Mouse (Mus musculus): Measurements from ENCODE around the gene Olfr283. TPM values are rescaled to one million over a fixed set of nuclear protein-coding genes. Genes with fewer than 3 reads are reported as not detected.

The Olfr283 gene
- polyA plus RNA-seq, 1 experiment from 2014 or later, result not detected

DNA sequence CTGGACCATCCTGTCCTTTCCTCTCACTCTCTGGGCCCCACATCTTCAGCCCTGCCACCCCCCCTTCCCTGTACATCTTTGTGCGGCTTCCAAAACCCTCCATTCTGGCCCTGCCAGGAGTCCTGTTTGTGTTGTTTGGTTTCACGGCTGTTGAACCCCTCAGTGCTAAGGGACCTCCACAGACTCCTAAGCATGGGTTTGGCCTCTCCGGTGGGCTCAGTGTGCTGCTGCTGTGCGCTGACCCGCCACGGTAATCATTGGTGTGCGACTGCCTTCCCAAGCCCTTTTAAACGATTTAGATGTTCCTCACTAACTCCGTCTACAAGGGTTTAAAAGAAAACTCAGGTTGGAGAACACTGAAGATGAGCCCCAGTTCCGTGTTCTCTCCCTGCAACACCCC is 21.6 kb upstream of the Olfr283 start:
- Histone ChIP-seq H3K4me2 (no peak overlapping the region), H3K9me3 (replicated peaks) (no peaks in the 10 kb centered on the region), H3K9ac (no peak overlapping the region), H3K27me3 (no peaks in the 10 kb centered on the region), H3K36me3 (no peaks in the 10 kb centered on the region), H3K27ac (no peak overlapping the region), H3K4me3 (replicated peaks) (no peak overlapping the region), H3K4me1 (replicated peaks) (no peaks in the 10 kb centered on the region)
- WGBS (ENCODE audit: insufficient replicate concordance), result 75% methylated on average over 10 of the region's 10 CpGs
- ATAC-seq (ENCODE audit: low read depth) (no peak), DNase-seq (no peak)

DNA sequence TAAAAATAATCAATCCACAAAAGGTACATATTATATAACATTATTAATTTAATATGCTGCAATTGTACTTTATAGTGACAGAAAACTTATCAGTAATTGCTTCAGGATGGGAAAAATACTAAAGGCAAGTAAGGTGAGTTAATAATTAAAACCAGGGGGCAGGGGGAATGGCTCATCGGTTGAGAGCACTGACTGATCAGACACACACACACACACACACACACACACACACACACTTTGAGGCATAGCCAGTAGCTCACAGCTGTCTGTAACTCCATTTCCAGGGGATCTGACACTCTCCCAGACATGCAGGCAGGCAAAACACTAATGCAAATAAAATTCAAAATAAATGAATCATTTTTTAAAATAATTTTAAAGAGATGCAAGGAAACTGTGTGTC is 16.4 kb upstream of the Olfr283 start:
- Histone ChIP-seq H3K4me1 (replicated peaks) (no peaks in the 10 kb centered on the region), H3K27ac (no peak overlapping the region), H3K36me3 (no peaks in the 10 kb centered on the region), H3K27me3 (no peaks in the 10 kb centered on the region), H3K9me3 (replicated peaks) (no peaks in the 10 kb centered on the region), H3K9ac (no peak overlapping the region), H3K4me3 (replicated peaks) (no peak overlapping the region), H3K4me2 (no peak overlapping the region)
- no peak for DNase-seq
- ATAC-seq (ENCODE audit: low read depth), result no peak
- 57% methylated on average over 1 of the region's 1 CpGs for WGBS (ENCODE audit: insufficient replicate concordance)

DNA sequence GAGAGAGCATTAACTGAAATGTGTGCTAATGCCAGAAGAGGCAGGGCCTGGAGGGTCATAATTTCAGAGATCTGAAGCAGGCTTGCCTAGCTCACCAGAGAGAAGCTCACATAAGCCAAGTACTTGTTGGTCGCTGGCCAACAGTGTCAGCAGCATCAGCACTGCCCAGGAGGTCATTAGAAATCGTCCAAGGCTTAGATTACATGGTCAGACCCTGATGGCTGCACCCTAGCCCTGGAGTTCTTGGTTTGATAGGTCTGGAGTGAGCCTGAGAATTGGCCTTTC is 11.1 kb upstream of the Olfr283 start:
- 25% methylated on average over 2 of the region's 2 CpGs for WGBS (ENCODE audit: insufficient replicate concordance)
- no peak overlapping the region for H3K27ac ChIP-seq
- H3K9me3 ChIP-seq (replicated peaks), result no peaks in the 10 kb centered on the region
- no peaks in the 10 kb centered on the region for H3K27me3 ChIP-seq
- H3K4me3 ChIP-seq (replicated peaks), result no peak overlapping the region
- no peak overlapping the region for H3K9ac ChIP-seq
- ATAC-seq (ENCODE audit: low read depth), result no peak
- no peaks in the 10 kb centered on the region for H3K4me1 ChIP-seq (replicated peaks)
- H3K36me3 ChIP-seq, result no peaks in the 10 kb centered on the region
- DNase-seq, result no peak
- H3K4me2 ChIP-seq, result no peak overlapping the region

DNA sequence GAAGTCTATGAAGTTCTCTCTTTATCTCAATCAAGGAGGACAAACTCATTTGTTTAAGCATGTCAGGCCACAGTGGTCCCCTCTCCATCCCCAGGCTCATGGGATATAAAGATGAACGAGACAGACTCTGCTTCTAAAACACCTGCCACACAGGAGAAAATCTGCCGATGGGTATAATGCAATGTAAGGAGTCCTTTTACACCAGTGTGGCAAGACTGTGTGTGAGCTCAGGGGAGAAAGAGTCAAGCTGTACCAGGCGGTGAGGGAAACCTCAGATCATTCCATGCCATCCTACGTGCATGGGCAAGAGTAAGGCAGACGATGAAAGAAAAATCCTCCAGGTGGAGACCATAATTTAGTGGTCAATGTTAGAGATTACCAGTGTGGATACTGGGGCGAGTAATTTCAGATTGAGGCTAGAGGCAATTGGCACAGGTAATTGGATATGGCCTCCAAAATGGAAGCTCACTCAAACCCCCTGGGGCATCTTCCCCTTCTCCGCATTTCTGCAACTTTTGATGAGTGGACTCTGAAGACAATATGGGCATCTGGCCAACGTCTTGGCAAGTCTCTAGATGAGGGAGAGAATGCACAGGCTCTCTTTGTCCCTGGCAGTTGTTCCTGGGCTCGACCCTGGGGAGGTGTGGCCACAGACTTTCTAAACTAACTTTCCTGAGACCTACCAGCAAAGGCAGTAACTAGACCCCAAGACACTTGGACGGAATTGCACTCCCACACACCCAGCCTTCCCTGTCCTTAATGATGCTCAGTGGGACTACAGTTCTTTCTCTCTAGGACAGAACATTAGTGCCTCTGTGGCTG is 10.5 kb upstream of the Olfr283 start:
- no peak overlapping the region for H3K9ac ChIP-seq
- H3K9me3 ChIP-seq (replicated peaks), result no peaks in the 10 kb centered on the region
- ATAC-seq (ENCODE audit: low read depth) (no peak), DNase-seq (no peak)
- no peak overlapping the region for H3K27ac ChIP-seq
- no peaks in the 10 kb centered on the region for H3K4me1 ChIP-seq (replicated peaks)
- no peaks in the 10 kb centered on the region for H3K36me3 ChIP-seq
- 60% methylated on average over 10 of the region's 10 CpGs for WGBS (ENCODE audit: insufficient replicate concordance)
- H3K4me2 ChIP-seq, result no peak overlapping the region
- no peak overlapping the region for H3K4me3 ChIP-seq (replicated peaks)
- H3K27me3 ChIP-seq, result no peaks in the 10 kb centered on the region

DNA sequence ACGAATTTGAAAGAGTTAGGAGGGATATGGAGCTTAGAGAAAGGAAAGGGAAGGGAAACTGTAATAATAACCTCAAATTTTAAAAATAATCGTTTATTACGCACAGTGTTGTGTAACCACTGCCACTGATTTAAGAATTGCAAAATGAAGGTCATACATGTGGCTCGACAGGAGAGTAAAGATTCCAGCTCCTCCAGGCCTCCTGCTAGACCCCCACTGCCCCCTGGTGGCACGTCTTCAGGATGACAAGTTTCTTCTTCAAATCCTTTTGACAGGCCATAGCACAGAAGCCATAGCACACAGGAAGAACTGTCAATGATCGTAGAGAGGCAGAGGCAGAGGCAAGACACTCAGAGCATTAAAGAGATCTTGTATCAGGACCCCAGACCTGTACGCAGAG is 9.1 kb upstream of the Olfr283 start:
- ATAC-seq (ENCODE audit: low read depth) (no peak), DNase-seq (peak; percentile 6)
- Histone ChIP-seq H3K27ac (no peak overlapping the region), H3K9me3 (replicated peaks) (no peaks in the 10 kb centered on the region), H3K36me3 (no peaks in the 10 kb centered on the region), H3K4me2 (no peak overlapping the region), H3K4me3 (replicated peaks) (no peak overlapping the region), H3K4me1 (replicated peaks) (no peaks in the 10 kb centered on the region), H3K27me3 (no peaks in the 10 kb centered on the region), H3K9ac (no peak overlapping the region)
- 17% methylated on average over 7 of the region's 7 CpGs for WGBS (ENCODE audit: insufficient replicate concordance)

DNA sequence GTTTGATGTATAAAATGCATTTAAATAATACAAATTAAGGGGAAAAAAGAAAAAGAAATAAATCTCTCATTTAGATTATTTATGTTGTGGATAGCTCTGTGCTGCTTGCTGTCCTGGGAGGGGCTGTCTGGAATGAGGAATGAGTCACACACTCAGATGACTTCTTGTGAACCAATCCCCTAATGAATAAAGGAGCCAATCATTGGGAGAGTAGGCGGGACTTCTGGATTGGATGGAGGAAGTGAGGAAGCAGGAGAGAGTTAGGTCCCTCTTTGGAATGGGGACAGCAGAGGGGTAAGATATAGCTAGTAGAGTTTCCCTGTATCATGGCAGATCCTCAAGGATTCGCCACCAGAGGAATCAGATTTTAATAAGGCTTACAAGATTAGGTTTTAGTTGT is 6.9 kb upstream of the Olfr283 start:
- Histone ChIP-seq H3K4me2 (no peak overlapping the region), H3K4me1 (replicated peaks) (no peaks in the 10 kb centered on the region), H3K4me3 (replicated peaks) (no peak overlapping the region), H3K27ac (no peak overlapping the region), H3K9me3 (replicated peaks) (no peaks in the 10 kb centered on the region), H3K36me3 (no peaks in the 10 kb centered on the region), H3K27me3 (no peaks in the 10 kb centered on the region), H3K9ac (no peak overlapping the region)
- DNase-seq (no peak), ATAC-seq (ENCODE audit: low read depth) (no peak)
- 49% methylated on average over 2 of the region's 2 CpGs for WGBS (ENCODE audit: insufficient replicate concordance)

DNA sequence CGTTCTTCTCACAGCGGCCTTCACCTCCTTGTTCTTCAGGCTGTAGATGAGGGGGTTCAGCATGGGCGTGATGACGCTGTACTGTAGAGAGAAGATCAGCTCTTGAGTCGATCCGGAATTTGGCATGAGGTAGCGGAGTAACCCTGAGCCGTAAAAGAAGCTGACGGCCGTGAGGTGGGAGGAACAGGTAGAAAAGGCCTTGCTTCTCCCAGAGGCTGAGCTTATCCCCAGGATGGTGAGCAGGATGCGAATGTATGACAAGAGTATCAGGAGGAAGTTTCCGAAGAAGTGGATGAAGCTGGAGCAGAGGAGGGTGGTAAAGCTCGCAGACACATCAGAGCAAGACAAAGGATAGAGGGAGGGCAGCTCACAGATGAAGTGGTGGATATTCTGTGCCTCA is 2.5 kb downstream of the Olfr283 start:
- ATAC-seq (ENCODE audit: low read depth) (no peak), DNase-seq (no peak)
- Histone ChIP-seq H3K36me3 (no peaks in the 10 kb centered on the region), H3K4me2 (no peak overlapping the region), H3K9me3 (replicated peaks) (no peaks in the 10 kb centered on the region), H3K4me1 (replicated peaks) (no peaks in the 10 kb centered on the region), H3K27ac (no peak overlapping the region), H3K9ac (no peak overlapping the region), H3K27me3 (no peaks in the 10 kb centered on the region), H3K4me3 (replicated peaks) (no peak overlapping the region)
- WGBS (ENCODE audit: insufficient replicate concordance), result 79% methylated on average over 13 of the region's 13 CpGs

DNA sequence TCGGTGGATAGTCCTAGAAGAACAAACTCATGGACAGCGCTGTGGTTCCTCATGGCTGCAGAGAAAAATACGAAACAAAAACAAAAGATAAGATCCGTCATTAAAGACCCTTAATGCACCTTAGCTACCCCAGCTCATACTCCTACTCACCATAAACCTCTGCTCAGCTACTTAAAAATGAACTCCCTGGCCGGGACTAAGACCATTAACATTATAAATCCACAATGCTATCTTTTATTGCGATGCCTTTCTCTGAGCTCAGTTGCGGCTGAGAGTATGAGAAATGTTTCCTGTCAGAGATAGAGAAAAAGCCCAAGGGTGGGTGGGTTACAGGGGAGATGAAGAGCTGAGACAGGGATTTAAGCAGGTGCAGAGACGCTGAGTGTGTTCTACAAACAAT is 39.9 kb downstream of the Olfr283 start, which contains the start of gene Olfr284:
Gene Olfr284 (minus strand): TSS at position 101 of the 400 bp plus-strand sequence.
- Histone ChIP-seq H3K36me3 (no peaks in the 10 kb centered on the region), H3K9ac (no peak within 1 kb of the TSS), H3K4me1 (replicated peaks) (no peaks in the 10 kb centered on the region), H3K27ac (no peak within 1 kb of the TSS), H3K27me3 (no peaks in the 10 kb centered on the region), H3K4me3 (replicated peaks) (no peak within 1 kb of the TSS), H3K9me3 (replicated peaks) (no peaks in the 10 kb centered on the region), H3K4me2 (no peak within 1 kb of the TSS)
- ATAC-seq (ENCODE audit: low read depth) (no peak), DNase-seq (no peak)
- 66% methylated on average over 8 of the region's 8 CpGs for WGBS (ENCODE audit: insufficient replicate concordance)

Other genes with a start within 250 kb of the Olfr283 start
- gene Asb8, start 215.3 kb downstream of the Olfr283 start, polyA plus RNA-seq (2015; fragmentation: Nextera tagmentation; extraction: Ambion mirVana), result 23.7 and 25.4 TPM in 2 replicates
- gene Ccdc184, start 213.8 kb downstream of the Olfr283 start, polyA plus RNA-seq (2015; fragmentation: Nextera tagmentation; extraction: Ambion mirVana), result 0.07 TPM in 1 of 2 replicates, not detected in the other
- gene Olfr288, start 185.4 kb downstream of the Olfr283 start, polyA plus RNA-seq (2015; fragmentation: Nextera tagmentation; extraction: Ambion mirVana), result not detected in 2 replicates
- not detected in 2 replicates for gene Gm44579, start 160.0 kb downstream of the Olfr283 start, polyA plus RNA-seq (2015; fragmentation: Nextera tagmentation; extraction: Ambion mirVana)
- gene Olfr287, start 159.9 kb downstream of the Olfr283 start, polyA plus RNA-seq (2015; fragmentation: Nextera tagmentation; extraction: Ambion mirVana), result not detected in 2 replicates
- gene Olfr286, start 146.5 kb downstream of the Olfr283 start, polyA plus RNA-seq (2015; fragmentation: Nextera tagmentation; extraction: Ambion mirVana), result not detected in 2 replicates
- not detected in 2 replicates for gene H1fnt, start 123.7 kb downstream of the Olfr283 start, polyA plus RNA-seq (2015; fragmentation: Nextera tagmentation; extraction: Ambion mirVana)
- 0.06 TPM in 1 of 2 replicates, not detected in the other for gene Zfp641, start 84.8 kb downstream of the Olfr283 start, polyA plus RNA-seq (2015; fragmentation: Nextera tagmentation; extraction: Ambion mirVana)
- gene Olfr285, start 63.6 kb downstream of the Olfr283 start, polyA plus RNA-seq (2015; fragmentation: Nextera tagmentation; extraction: Ambion mirVana), result not detected in 2 replicates
- gene Olfr284, start 40.0 kb downstream of the Olfr283 start, polyA plus RNA-seq (2015; fragmentation: Nextera tagmentation; extraction: Ambion mirVana), result not detected in 2 replicates
- not detected in 2 replicates for gene Olfr282, start 50.3 kb upstream of the Olfr283 start, polyA plus RNA-seq (2015; fragmentation: Nextera tagmentation; extraction: Ambion mirVana)
- gene Olfr281, start 71.6 kb upstream of the Olfr283 start, polyA plus RNA-seq (2015; fragmentation: Nextera tagmentation; extraction: Ambion mirVana), result not detected in 2 replicates
- not detected in 2 replicates for gene OR5BS1P, start 89.0 kb upstream of the Olfr283 start, polyA plus RNA-seq (2015; fragmentation: Nextera tagmentation; extraction: Ambion mirVana)
- not detected in 2 replicates for gene Lalba, start 101.8 kb upstream of the Olfr283 start, polyA plus RNA-seq (2015; fragmentation: Nextera tagmentation; extraction: Ambion mirVana)
- not detected in 2 replicates for gene Olfr279, start 111.5 kb upstream of the Olfr283 start, polyA plus RNA-seq (2015; fragmentation: Nextera tagmentation; extraction: Ambion mirVana)
- gene Kansl2, start 153.3 kb upstream of the Olfr283 start, polyA plus RNA-seq (2015; fragmentation: Nextera tagmentation; extraction: Ambion mirVana), result 49.7 and 54.6 TPM in 2 replicates
- 27.4 and 34.3 TPM in 2 replicates for gene Ccnt1, start 190.0 kb upstream of the Olfr283 start, polyA plus RNA-seq (2015; fragmentation: Nextera tagmentation; extraction: Ambion mirVana)
- gene 4930415O20Rik, start 190.1 kb upstream of the Olfr283 start, polyA plus RNA-seq (2015; fragmentation: Nextera tagmentation; extraction: Ambion mirVana), result not detected in 2 replicates
- 5.2 and 6.2 TPM in 2 replicates for gene Adcy6, start 229.1 kb upstream of the Olfr283 start, polyA plus RNA-seq (2015; fragmentation: Nextera tagmentation; extraction: Ambion mirVana)
- 1.4 and 1.5 TPM in 2 replicates for gene Cacnb3, start 249.9 kb upstream of the Olfr283 start, polyA plus RNA-seq (2015; fragmentation: Nextera tagmentation; extraction: Ambion mirVana)